Mouse (Mus musculus): ENCODE measurements at regions not wholly inside any gene's neighbourhood (a gene's known extent, or its start where the extent isn't known, plus 50 kb on each side); places are given as distances from the start of the nearest gene placed in this dataset.

- TF ChIP-seq EP300 (IDR thresholded peaks at IDR 0.05; ENCODE audit: low read depth): no peak
- TF ChIP-seq CTCF (IDR thresholded peaks at IDR 0.05; ENCODE audit: low read depth): no peak
Measured at GRCm38 (mm10) chr11:91463578-91464401, 113.6 kb downstream of the Kif2b start.
